Mouse (Mus musculus) kidney, adult 18-20 months (tissue): ENCODE measurements at regions not wholly inside any gene's neighbourhood (a gene's known extent, or its start where the extent isn't known, plus 50 kb on each side); places are given as distances from the start of the nearest gene placed in this dataset.

Experiments used
- DNase-seq: peaks from one replicate; pipeline ENCODE4 v3.0.0; 2021

GRCm38 (mm10) chr9:112431920-112432437, 196.2 kb upstream of the Arpp21 start:
- no peak for DNase-seq

- no peak for DNase-seq
Observed at GRCm38 (mm10) chr9:112429196-112429595, 193.5 kb upstream of the Arpp21 start.

GRCm38 (mm10) chr9:112405772-112406315, 170.1 kb upstream of the Arpp21 start:
- DNase-seq, result no peak

GRCm38 (mm10) chr9:112370746-112371145, 135.0 kb upstream of the Arpp21 start:
- DNase-seq, result no peak

- DNase-seq, result no peak
Observed at GRCm38 (mm10) chr9:112367291-112367690, 131.6 kb upstream of the Arpp21 start.

GRCm38 (mm10) chr9:112361355-112361754, 125.6 kb upstream of the Arpp21 start:
- no peak for DNase-seq

- no peak for DNase-seq
Observed at GRCm38 (mm10) chr9:112358711-112359298, 123.1 kb upstream of the Arpp21 start.

GRCm38 (mm10) chr9:112353196-112353595, 117.5 kb upstream of the Arpp21 start:
- DNase-seq, result no peak

- no peak for DNase-seq
Observed at GRCm38 (mm10) chr9:112348942-112349341, 113.2 kb upstream of the Arpp21 start.

GRCm38 (mm10) chr9:112344792-112345191, 109.1 kb upstream of the Arpp21 start:
- no peak for DNase-seq

GRCm38 (mm10) chr9:112340363-112340762, 104.6 kb upstream of the Arpp21 start:
- no peak for DNase-seq

GRCm38 (mm10) chr9:112320016-112320415, 84.3 kb upstream of the Arpp21 start:
- no peak for DNase-seq

- DNase-seq, result no peak
Observed at GRCm38 (mm10) chr9:112308950-112309349, 73.2 kb upstream of the Arpp21 start.

GRCm38 (mm10) chr9:112307837-112308236, 72.1 kb upstream of the Arpp21 start:
- no peak for DNase-seq

- DNase-seq, result no peak
Observed at GRCm38 (mm10) chr9:112291875-112292274, 56.1 kb upstream of the Arpp21 start.
